Mouse (Mus musculus) kidney, adult 2 months (tissue): ENCODE results near the gene AK157302. TPM values are rescaled to one million over a fixed set of nuclear protein-coding genes. Genes with fewer than 3 reads are reported as not detected.
"Not testable (repeated sequence)": the region's sequence is repeated elsewhere in the genome, so short reads cannot be mapped to it uniquely, and the experiment has no call there.

Experiments used
- DNase-seq: peaks from one replicate; pipeline ENCODE4 v3.0.0; 2021
- H3K27ac ChIP-seq: fragments of 200-500 bp; 2 replicates; pipeline ENCODE4 v1.5.1; 2012; ENCODE audit warnings: low read depth, low read length, control low read depth, inconsistent platforms; ENCODE audit not compliant: insufficient read depth
- H3K27me3 ChIP-seq: fragments of 200-500 bp; replicated peaks from 2 replicates; pipeline ENCODE4 v1.6.1; 2012; ENCODE audit warnings: mild to moderate bottlenecking, moderate library complexity, low read length, inconsistent platforms; ENCODE audit not compliant: control insufficient read depth, insufficient read depth
- H3K36me3 ChIP-seq: fragments of 200-500 bp; 2 replicates; pipeline ENCODE4 v1.6.1; 2012; ENCODE audit warnings: mild to moderate bottlenecking, moderate library complexity, low read length, inconsistent platforms; ENCODE audit not compliant: control insufficient read depth, insufficient read depth
- H3K4me1 ChIP-seq: fragments of 200-500 bp; 2 replicates; pipeline ENCODE4 v1.6.1; 2011; ENCODE audit warnings: low read length; ENCODE audit not compliant: control insufficient read depth, insufficient read depth
- H3K4me3 ChIP-seq: fragments of 200-500 bp; 2 replicates; pipeline ENCODE4 v1.5.1; 2011; ENCODE audit warnings: mild to moderate bottlenecking, low read depth, low read length, control low read depth; ENCODE audit not compliant: insufficient read depth
- CTCF ChIP-seq: fragments of 200-500 bp; conservative IDR thresholded peaks from 2 replicates; pipeline ENCODE4 v1.5.1; 2011; ENCODE audit warnings: low read depth, mild to moderate bottlenecking, control low read depth, low read length, moderate library complexity, mixed read lengths; ENCODE audit not compliant: insufficient read depth, insufficient read length
- POLR2A ChIP-seq: fragments of 200-500 bp; IDR thresholded peaks from one replicate; pipeline ENCODE4 v1.6.1; 2011; ENCODE audit warnings: low read depth, low read length, control low read depth
- WGBS: fragments of 180-500 bp; shearing (Covaris S2); methylation state at CpG from one replicate; pipeline ENCODE4 v1.1.7; 2018; 5-methylcytosine and 5-hydroxymethylcytosine counted together
- polyA plus RNA-seq: library from polyadenylated mRNA; depleted of rRNA; stranded (reverse); fragments of >200 nt; gene quantifications from 2 replicates; pipeline ENCODE4 v1.2.3, GENCODE M21; 2012; rRNA removed

AK157302 gene
- 0.26 and 0.34 TPM in 2 replicates for polyA plus RNA-seq

- DNase-seq, result peak; percentile 7
- TF ChIP-seq CTCF, result no peak
- no peak for TF ChIP-seq POLR2A
- no peaks in the 10 kb centered on the region for H3K36me3 ChIP-seq
- H3K4me3 ChIP-seq, result no peak within 1 kb of the TSS
- H3K4me1 ChIP-seq, result no peaks in the 10 kb centered on the region
- H3K27me3 ChIP-seq, result no peaks in the 10 kb centered on the region
- 94% methylated on average over 21 of the region's 21 CpGs for WGBS
- H3K27ac ChIP-seq, result no peak within 1 kb of the TSS
Measured at GRCm38 (mm10) chr13:21495080-21495479, at the start of gene AK157302. AK157302 (plus strand) TSS chr13:21495223.

GRCm38 (mm10) chr13:21446796-21447195 lies 48.2 kb upstream of the AK157302 start:
- DNase-seq, result no peak
- Histone ChIP-seq H3K4me1 (no peaks in the 10 kb centered on the region), H3K27me3 (no peaks in the 10 kb centered on the region), H3K36me3 (peaks cover 13% of the 10 kb centered on the region), H3K27ac (no peak overlapping the region), H3K4me3 (no peak overlapping the region)
- WGBS, result 85% methylated on average over 9 of the region's 9 CpGs
- TF ChIP-seq CTCF (no peak), POLR2A (no peak)

- Histone ChIP-seq H3K4me3 (no peak overlapping the region), H3K4me1 (peaks cover 6% of the 10 kb centered on the region; the same call in 1 of the 2 replicates), H3K27ac (no peak overlapping the region), H3K36me3 (peaks cover 13% of the 10 kb centered on the region), H3K27me3 (no peaks in the 10 kb centered on the region)
- DNase-seq, result peak; percentile 34
- 84% methylated on average over 16 of the region's 16 CpGs for WGBS
- no peak for TF ChIP-seq CTCF
- no peak for TF ChIP-seq POLR2A
Measured at GRCm38 (mm10) chr13:21447856-21448614, 47.0 kb upstream of the AK157302 start.

- Histone ChIP-seq H3K36me3 (0 out of 2 replicates have a peak, but pooled peaks cover 2% of the 10 kb centered on the region), H3K4me1 (peaks cover 6% of the 10 kb centered on the region; the same call in 1 of the 2 replicates), H3K4me3 (peak overlapping the region; percentile 97), H3K27ac (peak overlapping the region; percentile 96), H3K27me3 (no peaks in the 10 kb centered on the region)
- no peak for TF ChIP-seq CTCF
- TF ChIP-seq POLR2A, result no peak
- DNase-seq, result no peak
- under 1% methylated on average over 13 of the region's 13 CpGs for WGBS
Measured at GRCm38 (mm10) chr13:21453042-21453441, 42.0 kb upstream of the AK157302 start.

- H3K27me3 ChIP-seq, result no peaks in the 10 kb centered on the region
- peak; percentile 78 for TF ChIP-seq POLR2A
- TF ChIP-seq CTCF, result no peak
- 0 out of 2 replicates have a peak, but pooled peaks cover 2% of the 10 kb centered on the region for H3K36me3 ChIP-seq
- DNase-seq, result peak; percentile 92
- H3K4me1 ChIP-seq, result peaks cover 6% of the 10 kb centered on the region; the same call in 1 of the 2 replicates
- WGBS, result under 1% methylated on average over 23 of the region's 23 CpGs
- H3K27ac ChIP-seq, result peak within 1 kb of the TSS; percentile 96
- peak within 1 kb of the TSS; percentile 97 for H3K4me3 ChIP-seq
Measured at GRCm38 (mm10) chr13:21453449-21453848, 41.6 kb upstream of the AK157302 start, which contains the start of gene Zscan26. Zscan26 (minus strand) TSS chr13:21453730.

- Histone ChIP-seq H3K27me3 (no peaks in the 10 kb centered on the region), H3K4me1 (peaks cover 6% of the 10 kb centered on the region; the same call in 1 of the 2 replicates), H3K36me3 (0 out of 2 replicates have a peak, but pooled peaks cover 2% of the 10 kb centered on the region), H3K27ac (no peak overlapping the region), H3K4me3 (0 out of 2 replicates have a peak overlapping the region, but pooled peaks have one; percentile 97)
- TF ChIP-seq CTCF (no peak), POLR2A (no peak)
- WGBS, result 63% methylated on average over 3 of the region's 3 CpGs
- no peak for DNase-seq
Measured at GRCm38 (mm10) chr13:21454133-21454532, 40.9 kb upstream of the AK157302 start.

- Histone ChIP-seq H3K36me3 (no peaks in the 10 kb centered on the region), H3K4me3 (no peak overlapping the region), H3K27me3 (no peaks in the 10 kb centered on the region), H3K4me1 (peaks cover 6% of the 10 kb centered on the region; the same call in 1 of the 2 replicates), H3K27ac (no peak overlapping the region)
- no peak for TF ChIP-seq CTCF
- DNase-seq, result no peak
- WGBS, result 14% methylated on average over 4 of the region's 4 CpGs
Measured at GRCm38 (mm10) chr13:21456347-21456746, 38.7 kb upstream of the AK157302 start.

- 50% methylated on average over 9 of the region's 9 CpGs for WGBS
- H3K4me3 ChIP-seq, H3K27me3 ChIP-seq, H3K36me3 ChIP-seq, DNase-seq, H3K4me1 ChIP-seq, H3K27ac ChIP-seq: not testable (repeated sequence)
Measured at GRCm38 (mm10) chr13:21462516-21462915, 32.5 kb upstream of the AK157302 start.
